Mouse (Mus musculus) heart, embryonic 12.5 days (tissue): ENCODE data around the gene Ift20. TPM values are rescaled to one million over a fixed set of nuclear protein-coding genes. Genes with fewer than 3 reads are reported as not detected.

Source experiments
- ATAC-seq: fragments of 200-750 bp; cut with Nextera tagmentation; 2 replicates; pipeline ENCODE4 v1.8.0; 2017; ENCODE audit warnings: moderate TSS enrichment, moderate library complexity; ENCODE audit not compliant: insufficient number of reproducible peaks, low FRiP score
- H3K27ac ChIP-seq: fragments of 300-500 bp; sonication (generic); 2 replicates; pipeline ENCODE4 v1.5.1; 2016; ENCODE audit warnings: mild to moderate bottlenecking, moderate library complexity; ENCODE audit not compliant: poor library complexity, severe bottlenecking
- H3K27me3 ChIP-seq: fragments of 300-500 bp; sonication (generic); replicated peaks from 2 replicates; pipeline ENCODE4 v1.6.1; 2016; ENCODE audit warnings: mild to moderate bottlenecking, moderate library complexity
- H3K36me3 ChIP-seq: fragments of 300-500 bp; sonication (generic); 2 replicates; pipeline ENCODE4 v1.6.1; 2016; ENCODE audit warnings: mild to moderate bottlenecking, moderate library complexity
- H3K4me1 ChIP-seq: fragments of 300-500 bp; sonication (generic); replicated peaks from 2 replicates; pipeline ENCODE4 v1.6.1; 2016; ENCODE audit warnings: mild to moderate bottlenecking
- H3K4me2 ChIP-seq: fragments of 300-500 bp; sonication (generic); 2 replicates; pipeline ENCODE4 v1.6.1; 2016; ENCODE audit warnings: mild to moderate bottlenecking, moderate library complexity
- H3K4me3 ChIP-seq: fragments of 300-500 bp; sonication (generic); 2 replicates; pipeline ENCODE4 v1.5.1; 2016; ENCODE audit warnings: mild to moderate bottlenecking
- H3K9ac ChIP-seq: fragments of 300-500 bp; sonication (generic); 2 replicates; pipeline ENCODE4 v1.6.1; 2016; ENCODE audit warnings: mild to moderate bottlenecking, moderate library complexity
- H3K9me3 ChIP-seq: fragments of 300-500 bp; sonication (generic); replicated peaks from 2 replicates; pipeline ENCODE4 v1.6.1; 2016; ENCODE audit warnings: mild to moderate bottlenecking, moderate library complexity
- WGBS: fragments of 180-500 bp; shearing (Covaris S2); methylation state at CpG from one replicate; pipeline ENCODE4 v1.1.7; 2016; 5-methylcytosine and 5-hydroxymethylcytosine counted together
- polyA plus RNA-seq: library from polyadenylated mRNA; unstranded; fragments of >200 nt; fragmentation: Nextera tagmentation; extraction: Ambion mirVana; gene quantifications from 2 replicates; pipeline ENCODE4 v1.2.1, GENCODE M21; 2016

Gene Ift20
- polyA plus RNA-seq, 1 experiment from 2014 or later, result 96.2 TPM

DNA sequence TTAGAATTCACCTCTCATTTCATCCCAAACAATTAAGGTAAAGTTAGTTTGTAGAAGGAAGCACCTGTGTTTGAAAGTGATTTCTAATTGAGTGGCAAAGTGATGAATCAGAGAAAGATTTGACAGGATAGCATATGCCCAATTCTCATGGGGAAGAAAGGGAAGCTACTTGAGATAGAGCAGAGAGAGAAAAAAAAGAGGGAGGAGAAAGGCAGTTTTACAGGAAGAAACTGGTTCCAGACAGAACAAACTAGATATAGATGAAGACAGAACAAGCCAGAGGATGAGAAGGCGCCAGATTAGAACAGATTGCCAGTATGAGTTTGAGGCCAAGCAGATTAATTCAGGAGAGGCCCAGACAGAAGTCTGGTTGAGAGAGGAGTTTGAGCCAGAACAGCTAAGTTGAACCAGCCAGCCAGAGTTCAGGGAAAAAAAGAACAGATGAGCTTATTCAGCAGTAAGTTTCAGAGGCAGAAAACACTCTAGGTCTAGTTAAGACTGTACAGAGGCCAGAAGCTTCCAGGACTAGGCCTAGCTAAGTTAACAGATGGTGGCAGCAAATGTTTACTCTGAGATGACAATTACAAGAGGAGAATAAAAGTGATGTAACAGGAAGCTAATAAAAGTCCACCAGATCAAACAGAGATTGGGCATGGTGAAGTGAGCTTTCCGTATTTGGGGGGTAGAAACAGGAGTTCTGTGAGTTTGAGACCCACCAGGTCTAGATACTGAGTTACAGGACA is 11.7 kb downstream of the Ift20 start:
- Histone ChIP-seq H3K9me3 (no peaks in the 10 kb centered on the region), H3K36me3 (peaks cover 24% of the 10 kb centered on the region), H3K9ac (no peak overlapping the region), H3K4me3 (no peak overlapping the region), H3K4me1 (peaks cover 17% of the 10 kb centered on the region), H3K4me2 (no peak overlapping the region), H3K27me3 (no peaks in the 10 kb centered on the region), H3K27ac (no peak overlapping the region)
- no peak for ATAC-seq
- WGBS, result 81% methylated on average over 2 of the region's 2 CpGs

DNA sequence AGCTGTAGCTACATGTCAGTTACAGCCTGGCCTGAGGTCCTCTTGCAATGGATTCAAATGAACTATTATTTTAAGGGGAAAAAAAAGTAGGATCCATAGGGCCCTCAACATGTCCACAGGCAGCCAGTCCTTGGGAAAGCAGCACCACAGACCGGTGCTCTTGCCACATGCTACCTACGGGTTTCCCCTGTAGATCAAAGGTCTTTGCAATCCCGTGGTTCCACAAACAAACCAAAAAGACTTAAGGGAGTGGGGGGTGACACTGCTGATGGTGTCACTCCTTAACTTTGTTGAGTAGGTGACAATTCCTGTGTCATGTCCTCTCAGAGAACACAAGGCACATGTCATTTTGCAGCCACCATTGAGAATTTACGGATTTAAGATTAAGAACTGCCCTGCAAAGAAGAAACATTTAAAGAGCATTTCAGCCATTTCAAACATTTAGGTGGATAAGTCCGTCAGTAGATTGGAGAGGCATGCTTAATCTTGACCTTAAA is 13.4 kb downstream of the Ift20 start:
- Histone ChIP-seq H3K4me1 (peaks cover 17% of the 10 kb centered on the region), H3K27ac (no peak overlapping the region), H3K4me2 (peak overlapping the region; percentile 74), H3K36me3 (peaks cover 10% of the 10 kb centered on the region), H3K9me3 (0 out of 2 replicates have a peak, but pooled peaks cover 3% of the 10 kb centered on the region), H3K9ac (peak overlapping the region; percentile 70), H3K4me3 (peak overlapping the region; percentile 59), H3K27me3 (no peaks in the 10 kb centered on the region)
- ATAC-seq, result no peak
- WGBS, result 3% methylated on average over 5 of the region's 5 CpGs

DNA sequence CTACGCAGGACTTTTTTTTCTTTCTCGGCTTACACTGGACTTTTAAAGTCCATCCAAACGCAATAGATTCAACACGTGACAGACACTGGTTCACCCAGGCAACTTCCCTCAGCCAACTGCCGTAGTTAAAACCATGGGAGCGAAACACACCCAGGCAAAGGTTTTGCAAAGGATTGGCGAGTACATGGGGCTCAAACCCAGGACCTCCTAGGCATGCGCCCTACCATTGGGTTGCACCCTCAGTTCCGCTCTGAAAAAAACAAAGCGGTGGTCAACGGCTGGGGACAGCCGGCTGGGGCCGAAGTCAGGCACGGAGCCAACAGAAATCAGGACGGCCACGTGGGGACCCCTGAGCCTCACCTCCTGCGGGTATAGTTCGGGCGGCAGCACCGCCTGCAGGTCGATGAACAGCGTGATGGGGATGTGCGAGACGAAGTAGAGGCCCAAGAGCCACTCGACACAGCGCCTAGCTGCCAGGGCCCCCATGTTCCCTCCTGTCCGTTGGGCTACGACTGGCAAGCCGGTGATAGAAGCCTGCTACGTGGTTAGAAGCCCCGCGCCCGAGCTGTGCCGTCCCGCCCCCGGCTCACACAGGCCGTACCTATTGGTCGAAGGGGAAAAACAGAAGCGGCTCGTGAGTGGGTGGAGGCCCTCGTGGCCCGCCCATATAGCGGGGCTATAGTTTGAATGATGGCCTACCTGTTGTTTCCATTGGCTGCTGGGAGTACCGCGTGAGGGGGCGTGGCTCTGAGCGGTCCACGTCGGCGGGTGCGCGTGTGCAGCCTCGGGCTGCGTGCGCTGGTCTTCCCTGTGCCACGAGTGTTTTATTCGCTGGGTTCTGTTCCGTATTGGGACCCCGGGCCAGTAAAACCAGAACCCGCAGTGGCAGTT is 14.3 kb downstream of the Ift20 start, which contains the start of gene Tmem97:
Gene Tmem97, minus strand, starts transcription at position 610 of the 891 bp plus-strand sequence.
- Histone ChIP-seq H3K27ac (peak within 1 kb of the TSS; percentile 70), H3K9me3 (0 out of 2 replicates have a peak, but pooled peaks cover 3% of the 10 kb centered on the region), H3K27me3 (no peaks in the 10 kb centered on the region), H3K36me3 (peaks cover 4% of the 10 kb centered on the region), H3K4me2 (peak within 1 kb of the TSS; percentile 74), H3K4me1 (peaks cover 24% of the 10 kb centered on the region), H3K4me3 (peak within 1 kb of the TSS; percentile 59), H3K9ac (peak within 1 kb of the TSS; percentile 73)
- under 1% methylated on average over 60 of the region's 60 CpGs for WGBS
- peak; percentile 100 for ATAC-seq

DNA sequence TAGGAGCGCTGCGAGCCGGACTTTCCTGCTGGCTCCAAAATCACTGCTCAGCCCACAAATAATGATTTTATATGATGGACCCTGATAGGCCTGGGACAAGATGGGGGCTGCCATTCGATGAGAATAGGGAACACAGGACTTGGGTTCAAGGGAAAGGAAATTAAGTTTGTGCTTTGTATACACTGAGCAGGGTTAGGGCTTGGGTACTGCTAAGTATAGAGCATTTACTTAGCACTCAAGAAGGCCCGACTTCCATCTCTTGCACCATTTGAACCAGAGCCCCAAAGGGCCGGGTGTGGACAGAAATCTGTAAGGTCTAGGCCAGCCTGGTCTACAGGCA is 14.9 kb downstream of the Ift20 start:
- Histone ChIP-seq H3K9ac (peak overlapping the region; percentile 73; the same call in 1 of the 2 replicates), H3K9me3 (0 out of 2 replicates have a peak, but pooled peaks cover 3% of the 10 kb centered on the region), H3K4me3 (peak overlapping the region; percentile 59), H3K36me3 (no peaks in the 10 kb centered on the region), H3K4me2 (peak overlapping the region; percentile 74), H3K27ac (peak overlapping the region; percentile 29; the same call in 1 of the 2 replicates), H3K27me3 (no peaks in the 10 kb centered on the region), H3K4me1 (peaks cover 30% of the 10 kb centered on the region)
- ATAC-seq, result peak; percentile 1; the same call in 1 of the 2 replicates
- WGBS, result 35% methylated on average over 6 of the region's 6 CpGs

DNA sequence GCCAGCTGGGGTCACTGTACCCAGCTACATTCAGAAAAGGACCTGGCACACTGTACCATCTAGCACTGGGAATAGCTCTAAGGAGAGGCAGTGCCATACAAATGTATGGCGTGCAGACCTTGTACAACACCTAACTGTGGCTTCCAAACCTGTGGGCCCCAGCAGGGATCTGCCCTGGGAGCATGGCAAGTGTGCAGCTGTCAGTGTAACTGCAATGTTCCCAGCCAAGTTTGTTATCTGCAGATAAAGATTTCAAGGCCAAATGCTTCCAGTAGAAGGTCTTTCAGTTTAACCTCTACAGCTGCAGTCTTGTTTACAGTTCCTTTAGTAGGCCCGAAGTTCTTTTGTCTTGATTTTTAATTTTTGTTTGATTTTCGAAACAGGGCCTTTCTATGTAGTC is 19.5 kb downstream of the Ift20 start:
- H3K27ac ChIP-seq, result peak overlapping the region; percentile 70
- 0 out of 2 replicates have a peak overlapping the region, but pooled peaks have one; percentile 27 for H3K9ac ChIP-seq
- H3K4me3 ChIP-seq, result no peak overlapping the region
- H3K27me3 ChIP-seq, result no peaks in the 10 kb centered on the region
- H3K9me3 ChIP-seq, result 0 out of 2 replicates have a peak, but pooled peaks cover 3% of the 10 kb centered on the region
- no peak for ATAC-seq
- H3K36me3 ChIP-seq, result no peaks in the 10 kb centered on the region
- H3K4me2 ChIP-seq, result no peak overlapping the region
- 57% methylated on average over 3 of the region's 3 CpGs for WGBS
- H3K4me1 ChIP-seq, result peaks cover 21% of the 10 kb centered on the region

DNA sequence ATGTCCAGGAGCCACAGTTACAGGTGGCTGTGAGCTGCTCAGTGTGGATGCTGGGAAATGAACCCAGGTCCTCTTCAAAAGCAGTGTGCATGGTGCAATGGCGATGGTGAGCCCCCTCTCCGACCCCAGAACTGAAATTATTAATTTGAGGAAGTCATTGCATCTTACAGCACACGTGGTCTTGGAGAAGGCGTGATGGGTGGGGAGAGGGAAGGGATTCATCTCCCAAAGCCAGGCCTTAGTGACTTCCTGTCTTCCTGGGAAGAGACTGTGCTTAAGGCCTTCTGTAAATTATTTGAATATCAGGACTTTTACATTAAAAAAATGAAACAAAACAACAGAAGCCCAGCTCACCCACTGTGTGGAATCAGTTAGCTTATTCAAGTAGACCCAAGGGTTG is 19.9 kb downstream of the Ift20 start:
- Histone ChIP-seq H3K4me1 (peaks cover 18% of the 10 kb centered on the region), H3K27ac (peak overlapping the region; percentile 70; the same call in 1 of the 2 replicates), H3K4me2 (no peak overlapping the region), H3K4me3 (no peak overlapping the region), H3K27me3 (no peaks in the 10 kb centered on the region), H3K9me3 (0 out of 2 replicates have a peak, but pooled peaks cover 3% of the 10 kb centered on the region), H3K9ac (no peak overlapping the region), H3K36me3 (no peaks in the 10 kb centered on the region)
- 76% methylated on average over 4 of the region's 4 CpGs for WGBS
- no peak for ATAC-seq

DNA sequence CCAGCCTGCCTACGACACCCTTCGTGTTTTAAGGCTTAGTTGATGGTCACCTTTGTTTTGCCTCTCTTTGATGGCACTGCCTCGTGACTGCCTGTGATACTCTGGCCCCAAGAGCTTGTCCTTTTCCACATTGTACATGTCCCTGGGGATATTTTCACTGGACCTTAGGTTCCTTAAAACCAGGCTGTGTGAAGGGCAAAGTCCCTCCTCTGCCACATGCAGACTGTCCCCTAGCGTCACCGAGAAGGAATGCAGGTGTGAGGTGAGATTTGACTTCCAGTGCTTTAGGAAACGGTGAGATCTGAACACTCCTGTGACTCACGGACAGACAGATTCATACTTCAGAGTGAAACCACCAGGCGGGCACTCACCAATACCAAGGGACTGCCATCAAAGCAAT is 21.1 kb downstream of the Ift20 start:
- ATAC-seq, result no peak
- 60% methylated on average over 8 of the region's 8 CpGs for WGBS
- no peaks in the 10 kb centered on the region for H3K36me3 ChIP-seq
- no peaks in the 10 kb centered on the region for H3K27me3 ChIP-seq
- 0 out of 2 replicates have a peak, but pooled peaks cover 3% of the 10 kb centered on the region for H3K9me3 ChIP-seq
- H3K27ac ChIP-seq, result no peak overlapping the region
- H3K4me3 ChIP-seq, result no peak overlapping the region
- H3K4me2 ChIP-seq, result no peak overlapping the region
- H3K9ac ChIP-seq, result no peak overlapping the region
- H3K4me1 ChIP-seq, result peaks cover 17% of the 10 kb centered on the region

DNA sequence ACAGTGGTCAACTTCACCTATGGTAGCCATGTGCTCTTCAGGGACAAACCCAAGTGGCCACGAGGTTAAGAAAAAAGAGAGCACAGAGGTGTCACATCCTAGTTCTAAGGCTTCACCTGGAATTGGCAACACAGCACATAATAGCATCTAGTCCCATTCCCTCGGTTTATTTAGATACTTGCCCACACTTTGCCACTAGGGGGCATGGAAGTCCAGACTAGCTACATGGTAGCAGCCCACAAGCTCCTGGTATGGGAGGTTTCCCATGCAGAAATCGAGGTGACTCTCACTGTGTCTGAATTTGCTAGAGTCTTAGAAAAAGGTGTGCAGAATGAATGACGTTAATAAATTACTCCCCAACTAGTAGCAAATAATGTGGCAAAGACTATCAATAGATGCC is 24.3 kb downstream of the Ift20 start:
- H3K9me3 ChIP-seq, result no peaks in the 10 kb centered on the region
- H3K36me3 ChIP-seq, result 0 out of 2 replicates have a peak, but pooled peaks cover 5% of the 10 kb centered on the region
- H3K9ac ChIP-seq, result no peak overlapping the region
- H3K4me2 ChIP-seq, result no peak overlapping the region
- 11% methylated on average over 4 of the region's 4 CpGs for WGBS
- H3K27ac ChIP-seq, result no peak overlapping the region
- H3K4me1 ChIP-seq, result peaks cover 10% of the 10 kb centered on the region
- H3K27me3 ChIP-seq, result no peaks in the 10 kb centered on the region
- H3K4me3 ChIP-seq, result no peak overlapping the region
- peak; percentile 44; the same call in 1 of the 2 replicates for ATAC-seq

DNA sequence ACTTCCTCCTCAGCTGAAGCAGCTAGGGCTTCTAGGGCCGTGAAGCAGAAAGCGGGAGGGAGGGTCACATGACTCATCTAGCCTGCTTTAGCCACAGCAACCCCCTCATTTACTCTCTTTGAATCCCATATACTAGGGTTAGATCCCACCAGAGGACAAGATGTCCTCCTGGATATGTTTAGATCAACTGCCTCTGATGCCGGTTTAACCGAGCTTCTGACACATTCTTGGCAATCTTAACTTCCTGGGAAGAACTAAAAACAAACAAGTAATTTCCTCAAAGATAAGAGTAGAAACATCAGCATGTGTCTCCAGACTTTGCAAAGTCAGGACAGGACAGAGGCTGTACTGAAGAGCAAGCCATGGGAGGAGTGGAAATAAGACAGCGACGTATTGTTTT is 30.6 kb downstream of the Ift20 start:
- Histone ChIP-seq H3K27me3 (no peaks in the 10 kb centered on the region), H3K9ac (no peak overlapping the region), H3K4me3 (no peak overlapping the region), H3K4me2 (no peak overlapping the region), H3K9me3 (no peaks in the 10 kb centered on the region), H3K36me3 (peaks cover 36% of the 10 kb centered on the region), H3K4me1 (peaks cover 17% of the 10 kb centered on the region), H3K27ac (peak overlapping the region; percentile 28)
- WGBS, result 33% methylated on average over 6 of the region's 6 CpGs
- peak; percentile 53 for ATAC-seq

DNA sequence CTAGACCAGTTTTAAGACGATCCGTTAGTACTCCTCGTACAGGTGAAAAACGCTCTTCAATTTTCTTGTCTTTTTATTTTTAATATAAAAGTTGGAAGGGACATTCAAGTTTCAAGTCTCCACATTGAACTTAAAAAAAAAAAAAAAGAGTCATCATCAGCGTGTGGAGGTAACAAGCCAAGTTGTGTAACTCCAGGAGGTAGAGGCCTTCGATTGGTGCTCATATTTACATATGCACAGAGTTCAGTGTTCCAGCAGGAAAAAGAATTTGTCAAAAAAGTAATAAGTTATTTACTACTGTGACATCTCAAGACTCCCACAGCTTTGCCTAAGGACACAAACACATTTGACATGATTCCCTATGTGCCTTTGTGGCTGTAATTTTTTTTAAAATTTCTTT is 31.5 kb downstream of the Ift20 start:
- Histone ChIP-seq H3K9ac (no peak overlapping the region), H3K27ac (no peak overlapping the region), H3K4me2 (no peak overlapping the region), H3K9me3 (no peaks in the 10 kb centered on the region), H3K4me1 (peaks cover 17% of the 10 kb centered on the region), H3K36me3 (peaks cover 44% of the 10 kb centered on the region), H3K4me3 (no peak overlapping the region), H3K27me3 (no peaks in the 10 kb centered on the region)
- WGBS, result 88% methylated on average over 6 of the region's 6 CpGs
- ATAC-seq, result no peak

DNA sequence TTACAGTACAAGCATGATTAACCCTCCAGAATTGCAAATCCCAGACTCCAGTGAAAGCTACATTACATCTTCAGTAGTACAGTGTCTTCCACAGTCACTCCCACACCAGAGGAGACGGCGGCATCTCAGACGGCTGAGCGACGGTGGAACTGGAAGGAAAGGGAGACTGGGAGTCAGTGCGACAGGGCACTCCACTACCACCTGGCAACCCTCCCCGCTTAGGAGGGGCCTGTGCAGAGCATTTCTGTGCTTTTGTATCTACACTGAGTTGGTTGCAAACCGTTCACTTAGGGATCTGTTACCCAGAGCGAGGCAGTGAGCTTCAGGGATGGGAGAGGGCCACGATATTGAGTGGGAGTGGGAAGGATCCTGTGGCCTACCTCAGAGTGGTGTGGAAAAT is 32.7 kb downstream of the Ift20 start:
- Histone ChIP-seq H3K4me1 (peaks cover 17% of the 10 kb centered on the region), H3K27ac (no peak overlapping the region), H3K9ac (no peak overlapping the region), H3K4me3 (no peak overlapping the region), H3K9me3 (no peaks in the 10 kb centered on the region), H3K36me3 (peaks cover 48% of the 10 kb centered on the region), H3K27me3 (no peaks in the 10 kb centered on the region), H3K4me2 (no peak overlapping the region)
- 83% methylated on average over 10 of the region's 10 CpGs for WGBS
- no peak for ATAC-seq
